Mouse (Mus musculus) ES-E14 (cell line): ENCODE results near the gene Casp3. TPM values are rescaled to one million over a fixed set of nuclear protein-coding genes. Genes with fewer than 3 reads are reported as not detected.

ENCODE experiments used
- DNase-seq: peaks from one replicate; pipeline ENCODE4 v3.0.0-alpha.2; 2013; ENCODE audit warnings: low read depth, low spot score
- H3K27ac ChIP-seq: 2 replicates; pipeline ENCODE4 v1.5.1; 2012; ENCODE audit warnings: low read depth, mild to moderate bottlenecking, low read length, moderate library complexity, mixed read lengths; ENCODE audit not compliant: poor library complexity, insufficient read depth, severe bottlenecking
- H3K36me3 ChIP-seq: 2 replicates; pipeline ENCODE4 v1.6.1; 2012; ENCODE audit warnings: mild to moderate bottlenecking, low read length, moderate library complexity, mixed read lengths; ENCODE audit not compliant: control insufficient read depth, poor library complexity, insufficient read depth, severe bottlenecking
- H3K4me1 ChIP-seq, 2 experiments: fragments of 150-350 bp in 1 of 2; sonication (generic) in 1 of 2; 2 replicates each; pipeline ENCODE4 v1.6.1; 2012; ENCODE audit warnings: low read length in 2 of 2, mild to moderate bottlenecking in 1 of 2, mixed read lengths in 1 of 2; ENCODE audit not compliant: control insufficient read depth in 2 of 2, insufficient read depth in 2 of 2, poor library complexity in 1 of 2
- H3K4me3 ChIP-seq, 2 experiments: fragments of 150-350 bp in 1 of 2; sonication (generic) in 1 of 2; 2 replicates each; pipeline ENCODE4 v1.5.1; 2012; ENCODE audit warnings: low read length in 2 of 2, low read depth in 1 of 2, mild to moderate bottlenecking in 1 of 2, mixed read lengths in 1 of 2; ENCODE audit not compliant: insufficient read depth in 1 of 2, poor library complexity in 1 of 2, severe bottlenecking in 1 of 2
- H3K9ac ChIP-seq: 2 replicates; pipeline ENCODE4 v1.6.1; 2012; ENCODE audit warnings: low read depth, mild to moderate bottlenecking, low read length, mixed read lengths; ENCODE audit not compliant: poor library complexity, insufficient read depth, severe bottlenecking
- H3K9me3 ChIP-seq: fragments of 150-350 bp; sonication (generic); 2 replicates; pipeline ENCODE4 v1.6.1; 2012; ENCODE audit warnings: low read depth, mild to moderate bottlenecking, low read length; ENCODE audit not compliant: control insufficient read depth, insufficient read depth
- CHD2 ChIP-seq: IDR thresholded peaks from 2 replicates; pipeline ENCODE4 v1.6.1; 2014; ENCODE audit warnings: mild to moderate bottlenecking, low read depth, low read length, inconsistent platforms
- HCFC1 ChIP-seq: IDR thresholded peaks from 2 replicates; pipeline ENCODE4 v1.6.1; 2012; ENCODE audit warnings: low read length, inconsistent platforms, borderline replicate concordance; ENCODE audit not compliant: insufficient read depth
- ZC3H11A ChIP-seq: IDR thresholded peaks from 2 replicates; pipeline ENCODE4 v1.6.1; 2012; ENCODE audit warnings: low read depth, mild to moderate bottlenecking, inconsistent platforms, low read length, borderline replicate concordance
- ZNF384 ChIP-seq: IDR thresholded peaks from 2 replicates; pipeline ENCODE4 v1.6.1; 2012; ENCODE audit warnings: low read depth, low read length, inconsistent platforms
- in situ Hi-C, 2 experiments: fragments of 600-800 bp; cut with MboI; formaldehyde crosslinking; loops; one replicate each; pipeline ENCODE4 v1.15.1; 2025; ENCODE audit warnings: low sequenced_read_pairs in 2 of 2, inconsistent platforms in 1 of 2; ENCODE audit not compliant: unreplicated experiment in 2 of 2
- total RNA-seq: library from RNA; depleted of rRNA; stranded (reverse); fragments of 300-350 nt; gene quantifications from 2 replicates; pipeline ENCODE4 v1.2.3, GENCODE M21; 2012; rRNA removed

Gene Casp3
- total RNA-seq, 1 experiment: 30.7 TPM

DNA sequence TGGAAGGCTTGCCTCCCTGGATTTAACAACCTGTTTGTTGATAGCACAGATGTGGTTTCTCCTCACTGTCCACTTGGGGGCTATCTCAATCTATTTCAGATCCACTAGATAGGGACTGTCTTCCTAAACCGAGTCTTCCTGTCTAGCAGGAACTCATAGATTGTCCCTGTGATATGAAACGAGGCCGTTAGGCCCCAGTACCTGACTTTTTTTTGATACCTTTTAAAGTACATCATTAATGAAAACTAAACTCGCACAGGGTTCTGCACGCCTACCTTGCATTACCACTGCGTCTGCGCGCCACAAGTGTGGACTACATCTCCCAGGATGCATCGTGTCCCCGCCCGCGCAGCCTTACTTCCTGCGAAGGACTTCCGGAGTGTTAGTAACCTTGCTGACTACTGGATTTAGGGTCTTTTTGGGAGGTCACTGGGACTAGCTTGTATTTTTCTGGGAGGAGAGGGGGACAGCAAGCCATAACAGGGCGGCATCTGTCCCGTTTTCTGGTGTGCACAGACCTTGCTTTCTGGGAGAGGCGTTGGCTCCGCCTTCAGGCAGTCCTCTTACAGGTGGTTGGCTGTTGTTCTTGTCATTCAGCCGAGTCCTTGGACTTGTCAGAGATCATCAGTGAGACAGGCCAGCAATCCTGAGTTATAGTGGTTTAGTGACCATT is 69.7 kb downstream of the Casp3 start:
- in situ Hi-C loops: no loop called here
- peak overlapping the region; percentile 96 for H3K9ac ChIP-seq
- DNase-seq: peak; percentile 87
- no peaks in the 10 kb centered on the region for H3K4me1 ChIP-seq
- TF ChIP-seq ZC3H11A: peak; percentile 25; the same call in 1 of the 2 replicates
- peak; percentile 95 for TF ChIP-seq HCFC1
- TF ChIP-seq CHD2: peak; percentile 70
- no peak for TF ChIP-seq ZNF384
- H3K9me3 ChIP-seq: no peaks in the 10 kb centered on the region
- no peaks in the 10 kb centered on the region for H3K36me3 ChIP-seq
- H3K4me3 ChIP-seq: peak overlapping the region; percentile 80 to 95
- H3K27ac ChIP-seq: peak overlapping the region; percentile 85; the same call in 1 of the 2 replicates

Other genes starting within 250 kb of the Casp3 start
- 17.4 and 24.2 TPM in 2 replicates for gene Acsl1, start 146.3 kb upstream of the Casp3 start, total RNA-seq
- gene Cenpu, start 65.3 kb upstream of the Casp3 start, total RNA-seq: 17.3 and 19.1 TPM in 2 replicates
- 6.6 and 7.5 TPM in 2 replicates for gene Primpol, start 79 bp upstream of the Casp3 start, total RNA-seq
- gene Irf2, start 122.4 kb downstream of the Casp3 start, total RNA-seq: 1.1 and 2.6 TPM in 2 replicates